7 mouse cellular contexts compared by ENCODE assay signal in the genomic region with DNA sequence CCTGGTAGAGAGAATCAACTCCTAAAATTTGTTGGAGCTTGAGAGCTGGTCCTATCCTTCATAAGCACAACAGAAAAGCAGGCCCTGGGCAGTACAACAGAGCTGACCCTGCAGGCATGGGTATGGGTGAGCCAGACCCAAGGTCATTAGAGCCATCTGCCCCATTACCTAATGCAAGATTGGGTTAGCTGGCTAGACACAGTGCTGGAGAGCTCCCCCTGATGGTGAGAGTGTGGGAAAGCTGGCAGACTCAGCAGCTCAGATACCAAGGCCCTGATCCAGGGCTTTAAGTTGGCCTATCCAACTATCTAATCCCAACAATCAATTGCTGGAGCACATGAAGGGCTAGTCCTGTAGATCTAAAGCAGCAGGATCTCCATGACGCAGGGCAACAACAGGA. TPM values are rescaled to one million over a fixed set of nuclear protein-coding genes. Genes with fewer than 3 reads are reported as not detected.
A peak's percentile ranks its signal among the peaks of the same experiment; 100 is the strongest.
DNase-seq lines count a peak whose midpoint lies in the region; ATAC-seq and TF ChIP-seq lines count a peak whose summit lies in the region.

No protein-coding gene starts in this region.

- TF ChIP-seq CTCF in lung, embryonic 14.5 days (IDR thresholded peaks at IDR 0.05; ENCODE audit: low read depth), result peak; percentile 73

- peak; percentile 36 for DNase-seq in right cerebral cortex, postnatal 14 days
- no peak for DNase-seq in right cerebral cortex, postnatal 36 days (ENCODE audit: low spot score in 2 of 2)
- DNase-seq in adrenal gland, adult 18-20 months (ENCODE audit: low spot score in 2 of 2), result peak; percentile 51
- peak; percentile 57 to 71 for DNase-seq in cerebellum, postnatal 25 days
- DNase-seq in heart, postnatal 10 days, result peak; percentile 61 to 69
- peak; percentile 70 for DNase-seq in lung, embryonic 14.5 days
- DNase-seq in spleen, postnatal 4 days (ENCODE audit: low spot score in 2 of 2), result peak; percentile 56 to 79

- H3K4me1 ChIP-seq in lung, embryonic 14.5 days (ENCODE audit: insufficient read depth), result peaks cover 4% of the 10 kb centered on the region

- no peak overlapping the region for H3K4me3 ChIP-seq in lung, embryonic 14.5 days (ENCODE audit: low read depth, low read length)

- H3K9ac ChIP-seq in lung, embryonic 14.5 days, result no peak overlapping the region

- intact Hi-C loops in heart, postnatal 10 days (cut with DNase I), result no loop called here

- 87% methylated on average over 1 of the region's 1 CpGs for WGBS in lung, embryonic 14.5 days

- peaks cover 76% of the 10 kb centered on the region for H3K36me3 ChIP-seq in lung, embryonic 14.5 days (ENCODE audit: insufficient read depth)

- no peak overlapping the region for H3K4me2 ChIP-seq in lung, embryonic 14.5 days

- H3K9me3 ChIP-seq in lung, embryonic 14.5 days (ENCODE audit: low read depth, low read length), result no peaks in the 10 kb centered on the region

- no peaks in the 10 kb centered on the region for H3K27me3 ChIP-seq in lung, embryonic 14.5 days (ENCODE audit: insufficient read depth, low read length)

- no peak; the same call in 1 of the 2 replicates for ATAC-seq in lung, embryonic 14.5 days (ENCODE audit: insufficient read depth)

- no peak overlapping the region for H3K27ac ChIP-seq in lung, embryonic 14.5 days (ENCODE audit: low read depth)

RNA-seq across cellular contexts. Expression of a gene that starts 4.5 kb away (rescaled TPM):
- total RNA-seq in adrenal gland, adult 18-20 months (2021), result 10 to 100 TPM; 70.5 to 75.4 TPM
- 10 to 100 TPM; 73.7 to 74.8 TPM for total RNA-seq in heart, postnatal 10 days (2021)
- polyA plus RNA-seq in lung, embryonic 14.5 days (2014; fragmentation: Nextera tagmentation; extraction: Ambion mirVana), result 24.0 and 25.2 TPM in 2 replicates

RNA-seq across cellular contexts. Expression of a gene that starts 5.1 kb away (rescaled TPM):
- total RNA-seq in adrenal gland, adult 18-20 months (2021), result 100 to 1,000 TPM; 291 to 303 TPM
- total RNA-seq in heart, postnatal 10 days (2021), result 100 to 1,000 TPM; 163 to 182 TPM
- polyA plus RNA-seq in lung, embryonic 14.5 days (2014; fragmentation: Nextera tagmentation; extraction: Ambion mirVana), result 205 and 220 TPM in 2 replicates

RNA-seq across cellular contexts. Expression of a gene that starts 22.8 kb away (rescaled TPM):
- 100 to 1,000 TPM; 125 to 144 TPM for total RNA-seq in adrenal gland, adult 18-20 months (2021)
- 10 to 100 TPM; 30.9 to 34.9 TPM for total RNA-seq in heart, postnatal 10 days (2021)
- 58.6 and 63.6 TPM in 2 replicates for polyA plus RNA-seq in lung, embryonic 14.5 days (2014; fragmentation: Nextera tagmentation; extraction: Ambion mirVana)

RNA-seq across cellular contexts. Expression of a gene that starts 46.3 kb away (rescaled TPM):
- 10 to 100 TPM; 33.5 to 38.7 TPM for total RNA-seq in adrenal gland, adult 18-20 months (2021)
- 10 to 100 TPM; 13.9 to 14.5 TPM for total RNA-seq in heart, postnatal 10 days (2021)
- 19.4 and 21.6 TPM in 2 replicates for polyA plus RNA-seq in lung, embryonic 14.5 days (2014; fragmentation: Nextera tagmentation; extraction: Ambion mirVana)

Comparison
In these comparisons a context has a peak if more than half of its experiments do, and no peak if none do; other contexts are left out.
1. DNase-seq: peak in right cerebral cortex, postnatal 14 days (single experiment), adrenal gland, adult 18-20 months (2 of 2), cerebellum, postnatal 25 days (2 of 2), heart, postnatal 10 days (2 of 2), lung, embryonic 14.5 days (single experiment) and spleen, postnatal 4 days (2 of 2); none in right cerebral cortex, postnatal 36 days (0 of 2).